Mouse (Mus musculus): ENCODE measurements at regions not wholly inside any gene's neighbourhood (a gene's known extent, or its start where the extent isn't known, plus 50 kb on each side); places are given as distances from the start of the nearest gene placed in this dataset.

- DNase-seq (ENCODE audit: low spot score): no peak
These were observed 189.8 kb upstream of the Cxcr4 start for GRCm38 (mm10) chr1:128781871-128782270.

- DNase-seq (ENCODE audit: low spot score): no peak
These were observed 189.2 kb upstream of the Cxcr4 start for GRCm38 (mm10) chr1:128781311-128781710.

GRCm38 (mm10) chr1:128779586-128780158 is 187.6 kb upstream of the Cxcr4 start:
- no peak for DNase-seq (ENCODE audit: low spot score)

GRCm38 (mm10) chr1:128772440-128772839 is 180.3 kb upstream of the Cxcr4 start:
- DNase-seq (ENCODE audit: low spot score): no peak

GRCm38 (mm10) chr1:128770786-128771185 is 178.7 kb upstream of the Cxcr4 start:
- DNase-seq (ENCODE audit: low spot score): no peak

- DNase-seq (ENCODE audit: low spot score): no peak
These were observed 175.9 kb upstream of the Cxcr4 start for GRCm38 (mm10) chr1:128767991-128768390.

- no peak for DNase-seq (ENCODE audit: low spot score)
These were observed 175.3 kb upstream of the Cxcr4 start for GRCm38 (mm10) chr1:128767415-128767814.

- DNase-seq (ENCODE audit: low spot score): no peak
These were observed 174.8 kb upstream of the Cxcr4 start for GRCm38 (mm10) chr1:128766894-128767268.

GRCm38 (mm10) chr1:128766193-128766893 is 174.2 kb upstream of the Cxcr4 start:
- DNase-seq (ENCODE audit: low spot score): no peak

- no peak for DNase-seq (ENCODE audit: low spot score)
These were observed 173.5 kb upstream of the Cxcr4 start for GRCm38 (mm10) chr1:128765626-128766025.

GRCm38 (mm10) chr1:128765142-128765541 is 173.0 kb upstream of the Cxcr4 start:
- no peak for DNase-seq (ENCODE audit: low spot score)

GRCm38 (mm10) chr1:128762854-128763253 is 170.8 kb upstream of the Cxcr4 start:
- DNase-seq (ENCODE audit: low spot score): no peak

- DNase-seq (ENCODE audit: low spot score): no peak
These were observed 170.0 kb upstream of the Cxcr4 start for GRCm38 (mm10) chr1:128762076-128762475.

GRCm38 (mm10) chr1:128758802-128759481 is 166.8 kb upstream of the Cxcr4 start:
- no peak for DNase-seq (ENCODE audit: low spot score)

GRCm38 (mm10) chr1:128758294-128758801 is 166.3 kb upstream of the Cxcr4 start:
- no peak for DNase-seq (ENCODE audit: low spot score)

GRCm38 (mm10) chr1:128753427-128754012 is 161.4 kb upstream of the Cxcr4 start:
- DNase-seq (ENCODE audit: low spot score): no peak

GRCm38 (mm10) chr1:128749437-128749994 is 157.4 kb upstream of the Cxcr4 start:
- DNase-seq (ENCODE audit: low spot score): no peak

GRCm38 (mm10) chr1:128747196-128747790 is 155.2 kb upstream of the Cxcr4 start:
- no peak for DNase-seq (ENCODE audit: low spot score)

GRCm38 (mm10) chr1:128746461-128747009 is 154.4 kb upstream of the Cxcr4 start:
- DNase-seq (ENCODE audit: low spot score): no peak

GRCm38 (mm10) chr1:128740616-128741015 is 148.5 kb upstream of the Cxcr4 start:
- DNase-seq (ENCODE audit: low spot score): no peak

- no peak for DNase-seq (ENCODE audit: low spot score)
These were observed 146.1 kb upstream of the Cxcr4 start for GRCm38 (mm10) chr1:128738152-128738551.

GRCm38 (mm10) chr1:128734857-128735256 is 142.8 kb upstream of the Cxcr4 start:
- DNase-seq (ENCODE audit: low spot score): no peak

Data from testis, postnatal 14 days (tissue).